Mouse (Mus musculus) B cell, adult 2 months (primary cell): ENCODE results near the gene Mfsd12.

Experiments used
- DNase-seq, 2 experiments: peaks; one replicate each; pipeline ENCODE4 v3.0.0; 2022

Mfsd12 gene

GRCm38 (mm10) chr10:81383802-81384604, 26.7 kb downstream of the Mfsd12 start, which contains the start of the genes Dohh and Gm48551:
Gene Dohh (plus strand): TSS chr10:81384428.
Gene Gm48551 (plus strand): TSS chr10:81384466.
- DNase-seq, result peak; percentile 96 to 98

- DNase-seq, result no peak
Observed at GRCm38 (mm10) chr10:81384605-81384982, 27.3 kb downstream of the Mfsd12 start.

GRCm38 (mm10) chr10:81385603-81386306, 28.5 kb downstream of the Mfsd12 start:
- no peak for DNase-seq

GRCm38 (mm10) chr10:81387716-81388115, 30.4 kb downstream of the Mfsd12 start:
- no peak for DNase-seq

- no peak for DNase-seq
Observed at GRCm38 (mm10) chr10:81388505-81389055, 31.3 kb downstream of the Mfsd12 start, which contains the start of gene Gm48552. Gene Gm48552 (plus strand): TSS chr10:81389005.

- no peak for DNase-seq
Observed at GRCm38 (mm10) chr10:81389373-81389772, 32.1 kb downstream of the Mfsd12 start.

DNA sequence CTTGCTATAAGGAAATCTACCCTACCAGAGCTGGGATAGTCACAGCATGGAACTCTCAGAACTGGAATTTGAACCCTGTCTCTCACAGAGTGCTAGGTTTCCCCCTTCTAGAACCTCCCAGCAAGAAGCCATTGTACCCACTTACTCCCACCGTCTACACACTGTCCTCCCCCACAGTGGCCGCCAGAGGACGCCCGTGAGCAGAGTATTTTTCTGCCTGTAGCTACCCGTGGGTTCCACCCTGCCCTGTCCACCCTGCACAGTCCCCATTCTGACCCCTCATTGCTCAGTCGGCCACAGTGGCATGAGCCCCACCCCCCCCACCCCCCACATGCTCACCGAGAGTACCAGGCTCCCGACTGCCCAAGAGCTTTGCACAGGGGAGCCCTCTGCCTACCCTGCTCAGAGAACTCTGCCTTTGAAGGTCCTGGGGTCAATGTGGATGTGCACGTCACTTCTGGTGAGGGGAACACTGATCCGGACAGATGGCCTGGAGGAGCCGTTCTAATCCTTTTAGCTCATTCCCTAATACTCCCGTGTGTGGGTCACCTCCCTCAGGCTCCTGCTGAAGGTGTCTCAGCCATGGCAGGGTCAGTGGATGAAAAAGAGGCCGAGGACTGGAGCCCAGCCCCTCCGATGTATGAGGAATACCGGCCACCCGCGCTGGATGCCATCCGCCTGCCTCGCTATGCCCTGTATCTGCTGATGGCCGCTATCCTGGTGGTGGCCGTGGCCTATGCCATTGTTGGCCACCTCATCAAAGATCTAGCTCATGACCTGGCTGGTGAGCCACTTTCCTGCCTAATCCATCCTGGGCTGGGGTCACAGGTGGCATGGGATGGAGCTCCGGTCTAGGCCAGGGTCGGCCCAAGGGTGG, 32.7 kb downstream of the Mfsd12 start:
- peak; percentile 87 for DNase-seq

DNA sequence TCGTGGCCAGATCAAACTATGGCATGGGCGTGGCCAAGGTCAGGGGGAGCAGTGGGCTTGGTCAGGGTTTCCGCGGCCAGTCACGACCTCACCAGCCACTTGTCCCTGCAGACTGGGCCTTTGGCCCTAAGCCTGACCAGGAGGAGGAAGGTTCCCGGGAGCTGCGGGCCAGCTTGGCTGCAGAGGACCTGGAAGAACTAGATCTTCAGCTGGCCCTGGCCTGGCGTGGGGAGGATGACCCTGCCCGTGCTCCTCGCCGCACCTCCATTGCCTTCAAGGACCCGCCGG, 33.3 kb downstream of the Mfsd12 start:
- no peak for DNase-seq

DNA sequence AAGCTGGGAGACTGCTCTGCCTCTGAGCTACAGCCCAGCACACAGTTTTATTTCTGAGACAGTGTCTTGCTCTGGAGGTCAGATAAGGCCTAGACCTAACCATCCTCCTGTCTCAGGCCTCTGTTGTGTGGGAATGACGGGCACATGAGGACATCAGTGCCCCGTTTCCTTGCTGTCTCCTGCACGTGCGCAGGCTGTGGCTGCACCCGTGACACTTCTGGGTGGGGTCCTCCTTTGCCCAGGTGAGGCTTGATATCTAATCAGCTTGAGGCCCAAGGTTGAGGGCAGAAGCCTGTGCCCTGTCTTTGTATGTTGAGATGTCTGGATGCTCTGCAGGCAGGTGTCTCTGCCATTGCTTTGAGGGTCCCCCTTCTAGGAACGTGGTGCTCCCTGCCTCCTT, 35.0 kb downstream of the Mfsd12 start:
- no peak for DNase-seq

- no peak for DNase-seq
Observed at GRCm38 (mm10) chr10:81392781-81393185, 35.5 kb downstream of the Mfsd12 start, which contains the start of gene Smim24. Gene Smim24 (plus strand): TSS chr10:81393051.

DNA sequence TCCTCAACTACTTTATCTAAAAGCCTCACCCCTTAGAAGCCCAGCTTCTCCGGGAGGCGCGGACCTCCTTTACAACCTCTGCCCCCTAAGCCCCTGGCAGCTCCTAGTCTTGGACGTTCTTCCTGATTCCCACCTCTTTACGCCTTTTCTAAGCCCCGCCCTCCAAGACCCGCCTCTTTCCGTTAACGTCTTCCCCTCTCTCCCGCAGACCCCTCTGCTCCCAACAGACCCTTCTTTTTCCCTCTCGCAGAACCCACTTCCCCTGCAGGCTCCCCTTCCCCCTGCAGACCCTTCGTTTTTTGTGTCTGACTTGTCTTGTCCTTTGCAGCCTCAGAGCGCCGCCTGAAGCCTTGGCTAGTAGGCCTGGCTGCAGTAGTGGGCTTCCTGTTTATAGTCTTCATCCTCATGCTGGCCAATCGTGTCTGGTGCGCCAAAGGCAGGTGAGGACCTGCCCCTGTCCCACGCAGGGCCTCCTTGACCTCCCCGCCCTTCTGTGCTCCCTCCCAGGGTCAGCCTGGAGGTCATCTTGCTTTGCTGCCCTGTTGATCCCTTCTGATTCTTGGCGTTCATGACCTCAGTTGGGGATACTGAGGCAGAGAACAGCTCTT, 36.3 kb downstream of the Mfsd12 start:
- DNase-seq, result no peak

- DNase-seq, result peak; percentile 87
Observed at GRCm38 (mm10) chr10:81395127-81395526, 37.8 kb downstream of the Mfsd12 start.

DNA sequence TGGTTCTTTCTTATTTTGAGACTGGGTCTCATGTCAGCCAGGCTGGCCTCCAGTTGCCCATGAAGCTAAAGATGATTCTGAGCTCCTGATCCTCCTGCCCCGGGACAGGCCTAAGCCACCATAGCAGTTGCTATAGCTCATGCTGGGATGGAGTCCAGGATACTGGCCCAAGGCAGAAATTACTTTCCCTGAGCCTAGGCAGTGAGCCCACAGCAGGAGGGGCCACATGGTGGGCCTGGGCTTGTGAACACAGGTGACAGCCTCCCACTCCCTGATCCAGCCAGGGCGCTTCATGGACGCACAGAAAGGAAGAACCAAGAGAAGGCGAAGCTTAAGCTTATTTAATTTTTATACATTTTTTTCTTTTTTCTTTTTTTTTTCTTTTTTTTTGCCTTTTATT, 38.6 kb downstream of the Mfsd12 start:
- no peak for DNase-seq

- DNase-seq, result no peak
Observed at GRCm38 (mm10) chr10:81396749-81397148, 39.5 kb downstream of the Mfsd12 start.

DNA sequence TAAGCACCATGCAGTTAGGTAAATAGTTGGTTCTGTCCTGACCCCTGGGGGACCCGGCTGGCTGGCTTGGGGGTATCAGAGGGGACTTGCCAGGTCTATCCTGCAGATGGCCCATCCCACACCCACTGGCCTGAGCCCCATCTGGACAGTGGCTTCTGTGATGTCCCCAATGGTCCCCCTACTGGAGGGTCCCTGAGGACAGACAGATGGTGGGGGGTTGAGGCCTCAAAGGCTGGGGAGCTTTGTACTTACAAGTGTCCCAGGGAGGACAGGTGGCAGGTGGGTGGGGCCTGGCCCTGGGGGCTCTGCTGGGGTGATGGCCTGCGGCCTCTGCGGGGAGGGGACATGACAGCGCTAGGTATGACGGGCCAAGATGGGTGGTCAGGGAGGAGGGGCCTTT, 42.0 kb downstream of the Mfsd12 start:
- DNase-seq, result no peak

- DNase-seq, result no peak
Observed at GRCm38 (mm10) chr10:81399798-81400308, 42.6 kb downstream of the Mfsd12 start.

DNA sequence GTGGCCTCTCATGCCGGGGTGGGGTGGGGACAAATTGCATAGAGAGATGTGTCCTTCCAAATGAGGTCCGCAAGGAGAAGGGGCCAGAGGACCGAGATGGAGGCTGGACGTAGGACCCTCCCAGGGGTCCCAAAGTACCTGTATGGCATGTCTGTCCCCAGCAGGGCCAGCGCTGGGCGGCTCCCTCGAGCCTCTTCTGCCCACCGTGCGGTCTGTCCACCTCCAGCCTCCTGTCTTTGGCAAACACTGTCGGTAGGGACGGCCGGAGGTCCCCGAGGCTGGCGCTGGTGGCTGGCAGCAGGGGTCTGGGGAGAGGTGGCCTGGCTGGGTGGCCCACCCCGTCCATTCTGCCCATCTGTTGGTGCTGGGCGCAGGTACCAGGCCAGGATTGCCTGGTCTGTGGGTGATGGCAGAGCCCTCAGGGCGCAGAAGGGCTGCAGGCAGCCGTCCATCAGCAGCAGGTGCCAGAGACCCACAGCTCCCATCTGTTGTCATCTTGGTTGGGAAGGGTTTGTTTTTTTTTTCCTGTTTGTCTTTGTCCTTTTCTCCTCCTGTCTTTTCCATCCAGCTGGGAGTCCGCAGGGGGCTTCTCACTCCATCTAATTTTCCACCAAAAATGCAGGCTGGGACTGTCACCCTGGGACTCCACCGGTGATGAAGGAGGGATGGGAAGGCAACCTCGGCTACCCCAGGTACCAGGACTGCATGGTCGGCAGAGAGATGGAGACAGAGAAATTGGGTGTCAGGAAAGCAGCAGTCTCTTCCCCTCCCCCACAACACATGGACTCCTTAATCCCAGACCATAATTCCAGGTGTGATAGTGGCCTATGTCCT, 43.3 kb downstream of the Mfsd12 start:
- DNase-seq, result no peak

DNA sequence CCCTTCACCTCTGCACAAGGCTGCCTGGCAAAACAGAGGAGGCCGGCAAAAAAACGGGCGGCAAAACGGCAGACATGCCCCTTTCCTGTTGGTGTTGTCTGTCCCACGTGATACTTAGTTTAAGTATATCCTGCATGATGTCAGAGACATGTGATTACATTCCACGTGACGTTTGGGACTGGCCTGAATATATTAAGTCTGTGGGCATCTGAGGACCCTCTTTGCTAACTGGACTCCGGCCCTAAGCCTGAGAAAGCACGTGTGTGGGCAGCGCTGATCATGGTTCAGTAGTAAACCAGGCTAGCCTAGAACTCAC, 43.9 kb downstream of the Mfsd12 start:
- no peak for DNase-seq

GRCm38 (mm10) chr10:81401521-81402226, 44.4 kb downstream of the Mfsd12 start:
- DNase-seq, result no peak

DNA sequence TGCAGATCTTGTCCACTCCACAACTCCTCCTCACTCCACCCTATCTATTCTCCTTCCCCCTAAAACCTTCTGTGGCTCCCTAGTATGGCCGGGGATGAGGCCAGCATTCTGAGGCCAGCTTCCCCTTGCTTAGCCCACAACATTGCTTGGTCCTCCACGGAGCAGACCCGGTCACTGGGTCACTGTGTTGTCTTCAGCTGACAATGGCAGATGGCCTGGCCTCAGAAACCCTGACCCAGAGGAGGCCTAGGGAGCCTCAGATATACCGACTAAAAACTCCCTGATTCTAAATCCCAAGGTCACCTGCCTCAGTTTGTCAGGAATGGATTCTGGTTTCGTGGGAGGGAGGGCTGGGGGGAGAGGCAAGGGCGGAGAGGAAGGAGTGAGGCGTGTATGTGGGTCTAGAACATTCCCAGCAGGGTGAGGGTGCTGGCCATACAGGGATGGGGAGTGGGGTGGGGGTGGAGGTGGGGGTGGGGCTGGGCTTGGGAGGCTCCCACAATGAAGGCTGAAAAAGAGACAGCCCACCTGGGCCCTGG, 45.0 kb downstream of the Mfsd12 start:
- DNase-seq, result no peak

GRCm38 (mm10) chr10:81403511-81403910, 46.2 kb downstream of the Mfsd12 start:
- no peak for DNase-seq
